Mouse (Mus musculus): Measurements from ENCODE around the gene Nploc4.

GRCm38 (mm10) chr11:120342656-120343160 lies 94.8 kb downstream of the Nploc4 start:
- TF ChIP-seq CTCF (conservative IDR thresholded peaks at IDR 0.05; ENCODE audit: low read length), result no peak
- no peak for TF ChIP-seq POU5F1 (IDR thresholded peaks at IDR 0.05; ENCODE audit: borderline replicate concordance, low read length)
- no peak for TF ChIP-seq NANOG (IDR thresholded peaks at IDR 0.05; ENCODE audit: borderline replicate concordance, low read length)

Data from E14TG2a.4 (cell line).